Mouse (Mus musculus) right cerebral cortex, postnatal 25 days (tissue): Measurements from ENCODE around the gene Sept10.

Experiments used
- DNase-seq: peaks from one replicate; pipeline ENCODE4 v3.0.0; 2022

The Sept10 gene

DNA sequence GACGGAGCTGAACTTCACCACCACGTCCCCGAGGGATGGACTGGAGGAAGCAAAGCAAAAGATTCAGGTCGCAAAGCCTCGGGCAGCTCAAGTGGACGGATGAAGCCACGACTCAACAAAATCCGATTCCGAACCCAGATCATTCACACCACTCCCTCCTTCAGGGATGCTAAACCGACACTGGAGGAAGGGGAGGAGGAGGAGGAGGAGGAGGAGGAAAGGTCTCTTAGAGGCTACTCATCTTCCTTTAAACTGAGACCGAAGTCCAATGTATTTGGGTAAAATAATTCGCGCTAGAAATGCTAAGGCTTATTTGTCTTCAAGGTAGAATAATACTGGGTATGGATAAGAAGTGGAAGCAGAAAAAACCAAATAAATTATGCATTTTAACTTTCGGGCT, 1.7 kb upstream of the Sept10 start:
- DNase-seq: no peak

DNA sequence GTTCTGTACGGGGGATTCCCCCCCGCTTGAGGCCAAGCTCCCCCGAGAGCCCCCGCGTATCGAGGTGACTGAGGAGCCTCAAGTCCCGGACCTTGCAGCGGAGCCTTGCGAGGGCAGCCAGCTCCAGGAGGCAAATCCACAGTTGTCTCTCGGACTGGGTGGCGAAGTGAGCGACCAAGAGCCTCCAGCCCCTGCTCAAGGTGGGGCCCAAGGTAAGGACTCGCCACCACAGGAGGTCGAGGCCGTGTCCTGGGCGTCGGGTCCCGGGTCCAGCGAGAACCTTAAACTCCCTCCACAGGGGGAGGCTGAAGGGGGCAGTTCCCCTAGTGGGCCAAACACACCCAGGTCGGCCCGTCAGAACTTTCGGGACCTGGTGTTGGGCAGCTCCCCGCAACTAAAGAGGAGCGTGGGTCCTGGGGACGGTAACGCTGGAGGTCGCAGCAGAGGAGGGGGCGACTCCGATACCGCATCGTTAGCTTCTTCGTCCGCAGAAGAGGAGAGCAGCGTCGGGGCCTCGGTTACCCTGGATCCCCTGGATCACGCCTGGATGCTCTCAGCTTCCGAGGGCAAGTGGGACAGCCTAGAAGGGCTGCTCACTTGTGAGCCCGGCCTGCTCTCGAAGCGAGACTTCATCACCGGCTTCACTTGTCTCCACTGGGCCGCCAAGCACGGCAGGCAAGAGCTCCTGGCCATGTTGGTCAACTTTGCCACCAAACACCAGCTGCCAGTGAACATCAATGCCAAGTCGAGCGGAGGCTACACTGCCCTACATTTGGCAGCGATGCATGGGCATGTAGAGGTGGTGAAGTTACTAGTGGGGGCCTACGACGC, 839 bp upstream of the Sept10 start:
- peak; percentile 21 for DNase-seq

DNA sequence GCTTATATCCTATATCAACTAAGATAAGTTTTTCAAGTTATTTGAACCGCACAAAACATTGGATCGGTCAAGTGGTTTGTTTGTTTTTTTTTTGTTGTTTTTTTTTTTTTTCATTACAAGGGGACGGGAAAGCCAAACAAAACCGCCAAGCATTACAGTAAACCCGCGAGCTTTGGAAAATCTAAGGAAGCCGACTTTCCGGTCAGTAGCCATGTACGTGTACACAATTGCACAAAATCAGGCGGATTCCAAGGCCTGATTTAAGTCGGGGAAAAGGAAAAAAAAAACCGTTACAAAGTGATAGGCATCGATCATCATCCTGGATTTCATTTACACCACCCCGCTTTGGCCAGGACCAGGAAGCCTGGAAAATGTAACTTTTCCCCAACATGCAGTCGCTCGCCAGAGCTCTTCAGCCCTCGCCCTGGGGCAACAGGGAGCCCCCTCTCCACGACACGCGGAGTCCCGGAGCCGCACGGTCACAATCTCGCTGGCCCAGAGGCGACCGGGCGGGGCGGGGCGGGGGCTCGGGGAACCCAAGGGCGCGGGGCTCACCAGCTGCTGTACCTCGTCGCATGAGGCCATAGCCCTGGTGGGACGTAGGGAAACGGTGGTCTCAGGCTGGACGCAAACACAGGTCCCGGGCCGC, 699 bp downstream of the Sept10 start:
- DNase-seq: no peak

DNA sequence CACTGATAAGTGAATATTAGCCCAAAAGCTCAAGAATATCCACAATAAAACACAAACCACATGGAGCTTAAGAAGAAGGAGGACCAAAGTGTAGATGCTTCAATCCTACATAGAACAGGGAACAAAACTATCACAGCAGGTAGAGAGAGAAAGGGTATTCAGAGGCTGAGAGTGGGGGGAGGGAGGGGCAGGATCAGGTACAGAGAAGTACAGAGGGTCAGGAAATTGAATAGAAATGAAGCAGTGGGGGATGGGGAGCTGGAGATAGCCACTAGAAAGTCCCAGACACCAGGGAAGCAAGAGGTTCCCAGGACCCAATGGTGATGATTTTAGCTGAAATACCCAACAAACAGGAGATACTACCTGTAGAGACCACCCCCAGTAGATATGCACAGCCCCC, 21.6 kb downstream of the Sept10 start:
- no peak for DNase-seq

DNA sequence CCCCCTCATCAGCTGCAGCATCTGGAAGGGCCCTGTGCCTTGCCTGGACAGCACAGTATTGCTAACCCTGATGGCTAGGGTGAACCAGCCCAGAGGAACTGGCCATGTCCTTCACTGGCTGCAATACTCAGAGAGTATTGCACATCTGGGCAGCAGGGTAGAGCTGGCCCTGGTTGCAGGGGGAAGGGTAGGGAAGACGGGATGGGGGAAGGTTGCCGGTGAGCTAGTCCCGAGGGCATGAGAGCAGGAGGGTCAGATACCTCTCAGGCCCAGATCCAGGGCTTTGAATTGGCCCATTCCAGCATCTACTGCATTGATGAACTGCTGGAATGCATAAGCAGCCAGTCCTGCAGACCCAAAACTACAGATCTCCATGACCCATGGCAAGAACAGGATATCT, 24.9 kb downstream of the Sept10 start:
- no peak for DNase-seq

DNA sequence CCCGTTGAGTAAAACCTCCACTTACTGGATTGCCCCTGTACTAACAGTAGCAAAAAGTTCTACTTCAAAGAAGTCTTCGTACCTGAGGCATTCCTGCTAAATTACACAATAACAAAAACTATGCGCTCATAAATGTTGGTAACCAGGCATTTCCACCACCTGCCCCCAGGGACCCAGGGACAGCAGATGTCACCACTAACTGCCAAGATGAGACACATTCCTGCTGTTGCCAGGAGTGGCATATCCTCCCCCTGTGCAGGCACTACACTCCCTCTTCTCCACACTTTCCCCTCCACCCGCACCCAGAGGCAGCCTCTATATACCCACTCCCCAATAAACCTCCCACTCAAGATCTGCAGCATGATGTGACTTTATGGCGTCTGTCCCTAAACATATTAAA, 26.8 kb downstream of the Sept10 start:
- no peak for DNase-seq

DNA sequence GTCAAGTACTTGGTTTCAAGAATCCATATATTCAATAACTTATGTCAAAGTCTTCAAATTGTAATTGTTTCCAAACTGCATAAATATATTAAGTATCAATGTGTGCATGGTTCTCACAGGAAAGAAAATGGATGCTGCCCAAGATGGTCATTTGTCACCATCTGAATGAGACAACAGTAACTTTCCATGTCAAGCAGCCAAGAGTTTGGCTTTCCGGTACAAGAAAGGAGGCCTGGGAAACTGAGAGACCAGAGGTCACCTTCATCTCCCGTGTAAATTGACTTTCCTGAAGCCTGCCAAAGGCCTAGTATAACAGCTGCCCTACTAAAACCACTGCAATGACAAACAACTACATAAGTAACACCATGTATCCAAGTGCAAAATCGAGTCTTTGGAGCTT, 39.3 kb downstream of the Sept10 start:
- no peak for DNase-seq

DNA sequence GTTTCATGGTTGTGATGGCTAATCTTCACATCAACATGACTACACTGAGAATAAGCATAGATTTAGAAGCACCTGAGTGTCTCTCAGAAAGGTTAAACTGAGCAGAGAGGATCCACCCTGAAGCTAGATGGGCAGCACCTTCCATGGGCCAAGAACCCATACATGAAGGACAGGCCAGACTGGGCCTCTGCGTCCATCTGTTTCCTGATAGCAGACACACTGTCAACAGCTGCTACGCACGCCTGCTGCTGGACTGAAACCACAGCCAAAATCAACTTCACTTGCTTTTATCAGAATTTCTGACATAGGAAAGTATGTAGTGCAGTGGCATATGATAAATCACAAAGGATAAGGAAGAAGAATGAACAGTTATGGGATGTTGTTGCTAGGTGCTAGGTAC, 42.0 kb downstream of the Sept10 start:
- no peak for DNase-seq

DNA sequence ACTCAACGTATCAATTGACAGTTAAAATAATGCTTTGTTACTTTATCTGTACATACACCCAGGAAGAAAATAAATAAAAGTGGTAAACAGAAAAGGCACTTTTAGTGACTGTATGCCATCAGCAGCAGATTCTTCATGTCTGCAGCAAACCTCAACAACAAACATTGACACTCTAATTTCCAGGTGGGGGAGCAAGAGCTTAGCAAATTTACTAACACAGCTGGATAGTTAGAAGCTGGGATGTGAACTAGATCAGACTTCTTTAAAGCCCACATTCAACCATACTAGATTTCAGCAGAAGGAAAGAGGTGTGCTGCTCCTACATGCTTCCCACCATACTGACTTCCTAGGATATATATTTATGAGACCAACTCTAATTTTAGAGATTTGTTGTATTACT, 49.1 kb downstream of the Sept10 start:
- DNase-seq: no peak

DNA sequence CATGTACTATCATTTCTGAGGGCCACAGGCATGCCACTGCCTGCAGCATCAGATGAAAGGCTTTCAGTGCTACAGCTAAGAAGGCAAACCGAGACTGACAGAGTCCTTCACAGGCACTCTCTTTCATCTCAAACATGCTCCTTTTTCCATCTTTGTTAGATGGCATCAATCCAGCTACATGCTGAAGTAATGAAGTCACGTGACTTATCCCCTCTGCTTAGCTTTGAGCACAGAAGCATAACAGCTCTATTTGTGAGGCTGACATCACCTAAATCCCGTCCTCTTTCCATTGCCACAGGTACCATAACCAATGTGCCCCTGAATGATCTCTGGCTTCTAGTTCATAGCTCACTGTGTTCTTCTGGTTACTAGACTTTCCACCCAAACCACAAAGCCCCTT, 50.6 kb downstream of the Sept10 start:
- DNase-seq: no peak

DNA sequence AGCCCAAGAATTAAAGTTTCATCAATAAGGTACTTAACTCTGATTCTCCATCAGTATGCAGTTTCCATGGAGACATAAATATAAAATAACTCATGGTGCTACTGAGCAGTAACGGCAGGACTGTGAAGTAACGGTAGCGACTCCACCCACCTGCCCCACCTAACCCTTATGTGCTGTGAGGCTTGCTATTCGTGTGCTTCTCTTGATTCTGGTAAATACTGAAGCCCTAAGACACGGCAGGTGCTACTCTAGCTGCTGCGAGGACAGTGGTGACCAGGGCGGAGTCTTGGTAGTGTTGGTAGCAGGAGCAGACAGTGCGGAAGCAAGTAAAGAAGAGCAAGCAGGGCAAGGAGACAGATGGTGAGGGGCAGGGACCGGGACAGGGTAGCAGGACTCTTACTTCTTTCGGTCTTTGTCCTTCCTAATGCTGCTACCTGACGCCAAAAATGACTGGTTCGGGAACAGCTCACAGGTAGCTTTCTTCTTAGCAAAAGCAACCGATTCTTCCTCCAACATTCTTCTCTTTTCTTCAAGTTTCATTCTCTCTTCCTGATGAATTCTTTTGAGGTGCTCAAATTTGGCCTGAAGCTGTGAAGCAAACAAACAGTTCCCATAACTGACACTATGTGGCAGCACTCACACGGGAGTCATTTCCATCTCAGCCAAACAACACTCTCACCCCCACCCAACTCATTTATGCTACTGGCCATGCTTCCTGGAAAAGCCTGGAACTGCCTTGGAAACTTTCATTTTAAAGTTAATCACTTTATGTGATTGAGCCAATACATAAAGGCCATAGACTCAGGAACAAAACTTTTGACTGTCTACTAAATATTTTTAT, 55.3 kb downstream of the Sept10 start:
- DNase-seq: peak; percentile 25

DNA sequence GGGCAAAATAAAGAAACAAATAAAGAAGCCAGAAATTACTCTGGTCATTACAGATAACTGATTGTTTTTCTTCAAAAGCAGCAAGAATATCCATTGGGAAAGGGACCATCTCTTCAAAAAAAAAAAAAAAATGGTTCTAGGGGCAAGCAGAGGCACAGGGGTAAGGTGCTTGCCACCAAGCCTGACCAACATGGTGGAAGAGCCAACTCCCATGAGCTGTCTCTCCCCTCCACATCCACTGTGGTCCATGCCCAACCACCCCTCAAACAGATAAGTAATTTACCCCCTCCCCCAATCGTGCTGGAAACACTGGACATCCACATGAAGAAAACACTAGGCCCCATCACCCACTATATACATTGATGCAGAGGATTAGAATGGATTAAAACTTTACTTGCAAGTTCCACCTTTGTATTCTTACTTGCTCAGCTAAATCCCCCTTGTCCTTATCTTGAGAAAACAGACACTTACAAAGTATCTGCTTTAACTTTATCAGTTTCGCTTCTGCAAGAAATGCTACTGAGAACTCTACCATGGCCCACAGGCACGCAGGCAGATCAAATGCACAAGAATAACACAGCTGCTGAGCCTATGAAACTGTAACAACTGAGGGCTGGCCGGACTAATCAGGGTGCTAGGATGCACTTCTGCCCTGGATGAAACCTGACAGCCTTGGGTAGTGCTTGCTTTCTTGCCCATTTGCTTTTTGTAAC, 59.3 kb downstream of the Sept10 start:
- no peak for DNase-seq

DNA sequence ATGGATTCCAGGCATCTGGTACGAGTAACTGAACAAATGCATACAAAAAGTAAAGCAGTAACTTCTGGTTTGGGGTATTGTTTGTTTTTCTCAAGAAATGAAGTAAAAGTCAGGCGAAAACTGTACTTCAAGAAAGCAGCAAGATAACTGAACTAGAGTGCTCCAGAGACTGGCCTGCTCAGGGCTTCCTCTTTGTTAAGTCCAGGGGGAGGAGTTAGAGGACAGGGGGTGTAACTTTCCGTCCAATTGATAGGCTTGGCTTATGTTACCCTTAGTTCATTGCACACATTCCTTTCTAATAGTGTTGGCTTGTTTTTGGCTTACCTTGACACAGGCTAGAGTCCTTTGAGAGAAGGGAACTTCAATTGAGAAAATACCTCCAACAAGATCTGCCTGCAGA, 63.0 kb downstream of the Sept10 start:
- no peak for DNase-seq

DNA sequence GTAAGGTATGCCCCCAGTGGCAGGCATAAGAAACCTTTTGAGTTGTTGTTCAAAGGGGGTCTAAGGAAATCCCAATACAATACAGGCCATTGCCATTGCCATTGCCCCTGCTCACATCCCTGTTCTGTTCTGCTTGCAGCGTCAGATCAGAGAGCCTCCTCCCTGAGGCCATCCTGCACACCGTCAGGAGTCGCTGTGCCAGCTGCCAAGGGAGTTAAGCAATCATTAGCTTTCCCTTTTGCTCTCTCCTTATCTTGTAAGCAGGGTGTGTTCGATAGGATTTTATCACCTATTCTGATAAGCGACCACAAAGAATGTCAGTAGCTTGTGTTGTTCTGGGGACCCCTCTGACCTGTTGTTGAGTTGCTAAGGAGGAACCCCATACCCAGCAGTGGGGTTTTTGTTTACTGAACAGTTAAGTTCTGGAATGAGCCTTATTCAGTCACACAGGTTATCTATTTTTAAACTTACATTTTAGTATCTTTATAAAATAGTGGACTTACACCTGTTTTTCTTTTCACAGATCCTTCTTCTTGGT, 69.0 kb downstream of the Sept10 start:
- no peak for DNase-seq

DNA sequence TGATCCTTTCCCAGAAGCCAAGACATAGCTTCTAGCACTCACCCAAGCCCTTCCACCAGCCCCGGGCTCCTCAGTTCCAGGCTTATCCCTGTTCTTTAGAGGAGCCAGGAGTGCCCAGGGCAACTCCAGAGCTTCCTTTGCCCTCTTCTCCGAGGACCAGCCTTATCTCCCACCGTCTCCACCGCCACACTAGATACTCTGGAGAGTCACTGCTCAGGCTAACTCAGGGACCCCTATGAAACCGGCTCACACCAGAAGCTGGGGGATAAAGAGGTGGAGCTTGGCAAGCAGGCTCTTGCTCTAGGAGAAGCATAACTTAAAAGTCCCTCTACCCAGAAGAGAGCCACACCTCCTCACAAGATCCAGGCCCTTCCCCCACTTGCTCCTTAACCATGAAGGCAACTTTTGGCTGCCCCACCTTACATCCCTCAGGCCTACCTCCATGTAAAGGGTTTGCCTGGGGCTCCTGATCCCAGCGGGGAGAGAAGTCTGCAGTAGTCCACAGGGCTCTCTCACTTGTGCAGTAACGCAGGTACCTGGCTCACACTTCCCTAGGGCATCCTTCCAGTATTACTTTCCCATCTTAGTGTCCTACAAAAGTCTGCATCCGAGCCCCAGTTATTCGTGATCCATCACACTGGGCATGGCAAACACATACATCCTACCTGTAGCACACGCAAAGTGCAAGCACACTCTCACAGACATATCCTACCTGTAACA, 70.5 kb downstream of the Sept10 start:
- no peak for DNase-seq

DNA sequence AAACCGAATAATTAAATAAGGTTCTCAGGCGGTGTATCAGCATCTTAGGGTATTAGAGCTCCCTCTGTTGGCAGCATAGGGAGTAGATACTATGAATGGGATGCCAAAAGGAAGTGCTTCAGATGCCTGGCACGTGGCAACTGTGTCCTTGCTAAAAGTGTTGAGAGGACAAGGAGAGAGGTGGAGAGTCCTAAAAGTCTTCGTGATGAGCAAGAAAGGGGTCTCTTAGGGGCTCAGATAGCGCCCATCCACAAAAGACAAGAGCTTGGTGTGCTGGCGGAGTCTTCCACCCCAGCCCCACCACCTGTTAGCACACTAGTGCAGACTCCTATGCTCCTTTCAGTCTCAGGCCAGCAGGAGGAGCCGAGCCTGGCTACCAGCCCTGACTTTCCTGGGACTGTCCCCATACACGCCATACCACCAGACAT, 71.7 kb downstream of the Sept10 start:
- peak; percentile 23 for DNase-seq

DNA sequence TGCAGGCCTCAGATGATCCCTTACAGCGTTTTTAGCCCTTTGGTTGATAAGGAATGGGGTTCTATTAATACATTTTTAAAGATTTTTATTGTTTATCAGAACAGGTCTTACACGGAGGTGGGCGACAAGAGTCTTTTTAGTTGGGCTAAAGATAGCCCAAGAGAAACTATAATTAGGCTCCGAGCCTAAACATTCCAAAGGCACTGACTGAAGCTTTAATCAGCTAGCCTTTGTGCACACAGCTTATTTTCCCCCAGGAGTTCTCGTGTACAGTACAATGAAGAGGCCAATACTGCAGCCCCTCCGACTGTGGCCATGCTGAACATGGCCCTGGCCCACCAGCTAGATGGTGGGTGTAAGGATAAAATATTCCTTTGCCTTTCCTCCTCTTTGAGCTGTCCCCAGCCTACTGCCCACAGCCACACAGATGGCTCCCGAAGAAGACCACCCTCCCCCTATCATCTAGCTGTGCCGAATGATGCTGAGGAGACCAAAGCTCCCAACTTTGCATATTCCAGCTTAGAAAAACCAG, 88.1 kb downstream of the Sept10 start:
- DNase-seq: no peak

DNA sequence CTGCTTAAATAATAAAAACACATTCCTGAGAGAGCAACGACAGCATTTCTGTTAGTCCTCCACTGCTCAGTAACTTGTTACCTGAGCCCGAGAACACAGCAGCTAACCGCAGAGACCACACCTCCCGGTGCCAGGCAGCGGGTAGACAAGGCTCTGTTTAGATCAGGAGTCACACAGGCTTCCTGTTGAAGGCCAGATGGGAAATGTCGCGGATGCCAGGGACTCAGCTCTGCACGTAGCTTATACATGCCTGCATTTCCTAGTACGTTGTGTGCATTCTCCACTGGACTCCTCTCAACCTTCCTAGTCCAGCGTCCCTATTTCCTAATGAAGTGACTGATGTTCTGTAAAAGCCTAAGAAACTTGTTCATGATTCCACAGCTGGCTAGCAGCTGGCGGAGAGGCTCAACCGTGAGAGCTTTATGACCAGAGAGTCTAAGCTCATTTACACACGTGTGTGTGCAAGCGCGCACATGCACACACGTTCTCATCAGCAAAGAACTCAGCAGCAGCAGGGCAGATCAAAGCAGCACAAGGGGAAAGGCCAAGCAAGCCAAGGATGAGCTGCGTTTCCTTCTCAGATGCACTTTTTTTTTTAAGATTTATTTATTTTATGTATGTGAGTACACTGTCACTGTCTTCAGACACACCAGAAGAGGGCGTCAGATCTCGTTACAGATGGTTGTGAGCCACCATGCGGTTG, 89.6 kb downstream of the Sept10 start:
- DNase-seq: no peak

DNA sequence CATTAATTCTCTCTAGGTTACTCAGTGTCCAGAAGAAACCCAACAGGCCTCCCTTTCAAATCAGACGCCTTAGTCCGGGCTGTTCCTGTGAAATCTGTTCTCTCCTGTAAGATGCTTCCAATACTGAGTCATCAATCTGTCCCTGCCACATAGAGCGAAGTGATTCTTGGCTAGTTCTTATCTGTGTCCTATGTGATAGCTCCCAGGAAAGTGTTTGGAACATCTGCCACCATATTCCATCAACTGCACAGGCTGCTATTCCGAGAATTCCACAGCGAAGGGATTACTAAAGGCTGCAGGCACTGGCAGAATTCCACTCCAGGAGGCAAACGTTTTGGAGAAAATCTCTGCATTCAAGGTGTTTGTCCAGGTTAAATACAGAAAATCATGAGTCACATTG, 94.0 kb downstream of the Sept10 start:
- DNase-seq: no peak

DNA sequence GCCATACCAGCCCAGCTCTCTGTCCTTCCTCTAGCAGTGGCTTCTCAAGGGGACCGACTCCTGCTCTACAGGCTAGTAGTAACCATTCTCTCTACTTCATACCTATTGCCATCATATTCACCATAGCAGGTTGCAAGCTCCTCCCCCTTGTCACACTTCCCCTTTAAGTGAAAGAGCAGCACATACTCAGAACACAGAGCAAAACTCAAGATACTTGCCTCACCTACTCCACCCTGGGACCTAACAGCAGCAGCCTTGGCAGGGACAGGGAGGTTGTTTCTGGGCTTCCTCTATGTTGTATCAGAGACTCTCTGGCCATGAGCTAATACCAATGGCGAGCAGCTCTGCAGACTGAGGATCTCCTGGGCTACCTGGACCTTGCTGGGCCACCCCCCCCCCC, 96.2 kb downstream of the Sept10 start:
- no peak for DNase-seq

DNA sequence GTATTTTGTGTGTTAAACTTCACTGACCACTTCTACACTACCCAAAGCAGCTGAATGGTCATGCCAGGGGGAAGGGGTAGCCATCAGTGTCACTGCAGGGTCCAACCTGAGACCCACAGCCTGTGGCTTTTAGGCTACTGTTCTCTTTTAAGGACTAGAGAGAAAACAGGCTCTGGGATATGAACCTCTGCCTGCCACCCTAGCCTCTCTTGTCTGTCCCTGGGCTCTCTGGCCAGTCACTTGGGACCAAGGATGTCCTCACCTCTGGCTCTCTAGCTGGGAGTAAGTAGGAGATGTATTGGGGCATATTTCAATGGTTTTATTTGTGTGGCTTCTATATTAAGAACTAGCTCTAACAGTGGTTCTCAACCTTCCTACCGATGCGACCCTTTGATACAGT, 101.8 kb downstream of the Sept10 start:
- no peak for DNase-seq
